Mouse (Mus musculus): Measurements from ENCODE around the gene Tmx1.

The Tmx1 gene

DNA sequence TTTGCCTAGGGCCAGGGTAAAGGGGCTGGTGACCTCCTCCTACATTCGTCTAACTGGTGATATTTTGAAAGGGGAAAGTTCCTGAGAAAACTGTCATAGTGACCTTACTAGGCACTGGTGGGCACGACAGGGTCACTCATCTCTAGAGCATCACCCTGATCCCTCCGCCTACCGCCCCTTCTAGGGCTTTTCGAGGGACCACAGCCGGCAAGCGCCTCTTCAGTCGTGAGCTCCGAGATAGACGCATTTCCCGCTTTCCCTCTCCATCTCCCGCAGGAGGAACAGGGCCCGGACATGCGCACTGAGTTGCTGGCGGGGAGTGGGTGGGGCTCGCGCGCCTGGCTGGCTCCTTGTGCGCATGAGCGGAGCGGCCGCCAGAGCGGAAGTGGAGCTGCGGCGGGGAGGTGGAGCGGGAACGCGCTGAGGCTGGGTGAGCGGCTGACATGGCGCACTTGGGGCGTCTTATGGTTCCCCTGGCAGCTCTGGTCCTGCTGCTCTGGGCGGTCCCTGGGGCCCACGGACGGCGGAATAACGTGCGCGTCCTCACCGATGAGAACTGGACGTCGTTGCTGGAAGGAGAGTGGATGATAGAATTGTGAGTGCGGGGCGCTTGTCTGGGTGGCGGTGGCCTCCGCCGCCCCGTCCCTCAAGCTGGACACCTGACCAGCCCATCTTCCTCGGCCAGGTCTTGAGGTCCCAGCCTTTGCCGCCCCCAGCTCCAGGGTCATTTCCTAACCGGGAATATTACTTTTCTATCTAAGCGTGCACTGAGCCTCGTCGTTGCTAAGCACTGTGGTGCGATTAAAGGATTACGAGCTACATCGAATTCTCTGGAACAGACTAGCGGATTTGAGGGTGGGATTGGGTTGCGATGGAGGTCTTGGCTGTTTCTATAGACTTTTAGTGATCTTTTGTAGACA is at the start of gene Tmx1:
Gene Tmx1, plus strand, starts transcription at position 370 of the 920 bp plus-strand sequence.
- DNase-seq (ENCODE audit: low read depth, low spot score) = peak; percentile 88

DNA sequence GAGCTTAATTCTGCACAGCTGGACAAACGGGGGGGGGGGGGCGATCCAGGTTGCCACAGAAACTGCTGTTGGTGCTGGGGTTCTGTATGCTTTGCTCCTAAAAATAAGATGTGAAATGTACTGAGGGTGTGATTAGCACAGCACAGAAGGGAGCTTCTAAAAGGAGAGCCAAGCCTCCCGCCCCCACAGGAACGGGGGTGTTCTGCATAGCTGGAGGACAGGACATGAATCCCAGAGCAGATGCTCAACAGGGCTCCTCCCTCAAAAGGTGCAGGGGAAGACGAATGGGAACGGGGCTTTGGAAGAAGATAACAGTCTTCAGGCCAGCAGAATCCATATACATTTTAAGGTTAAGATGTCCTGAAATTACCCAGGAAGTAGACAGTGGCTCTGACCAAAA is 48.6 kb upstream of the Tmx1 start:
- DNase-seq (ENCODE audit: low read depth, low spot score) = no peak

- no peak for DNase-seq (ENCODE audit: low read depth, low spot score)
These were observed 44.5 kb upstream of the Tmx1 start for GRCm38 (mm10) chr12:70408396-70408795.

DNA sequence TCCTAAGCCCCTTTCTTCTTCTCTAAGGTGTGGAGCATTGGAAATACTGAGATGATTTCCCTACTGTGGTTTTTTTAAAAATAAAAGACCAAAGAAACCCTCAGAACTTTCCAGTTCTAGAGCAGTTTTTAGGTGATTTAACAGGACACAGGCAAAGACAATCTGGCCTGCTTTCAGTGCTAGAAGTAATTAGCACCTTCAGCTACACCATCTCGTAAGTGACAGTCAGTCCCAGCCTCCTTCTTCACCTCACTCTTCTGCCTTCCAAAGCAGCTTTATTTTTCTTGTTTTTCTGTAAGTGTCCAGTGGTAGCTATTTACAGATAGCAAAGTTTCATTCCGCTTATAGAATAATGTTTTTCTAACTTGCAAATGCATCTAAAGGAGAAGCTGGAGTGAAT is 43.3 kb upstream of the Tmx1 start:
- no peak for DNase-seq (ENCODE audit: low read depth, low spot score)

DNA sequence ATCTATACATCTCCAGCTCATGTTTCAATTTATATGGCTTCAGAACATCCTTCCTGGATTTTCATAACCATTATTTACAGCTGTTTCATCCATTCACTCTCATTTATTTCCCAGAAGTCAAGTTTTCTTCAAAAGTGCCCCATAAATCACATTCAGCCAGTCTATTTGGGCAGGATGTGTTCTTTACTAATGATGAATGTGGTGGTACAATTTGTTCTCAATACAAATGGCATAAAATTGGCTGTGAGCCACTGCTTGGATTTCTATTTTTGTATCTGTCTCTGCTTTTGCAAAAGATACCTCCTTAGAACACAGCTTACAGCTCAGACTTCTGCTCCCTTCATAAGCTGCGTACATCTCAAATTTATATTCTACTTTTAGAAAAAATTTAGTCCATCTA is 32.7 kb upstream of the Tmx1 start:
- no peak for DNase-seq (ENCODE audit: low read depth, low spot score)

- DNase-seq (ENCODE audit: low read depth, low spot score) = no peak
These were observed 31.9 kb upstream of the Tmx1 start for GRCm38 (mm10) chr12:70421028-70421427.

GRCm38 (mm10) chr12:70422322-70423118 is 30.4 kb upstream of the Tmx1 start:
- no peak for DNase-seq (ENCODE audit: low read depth, low spot score)

- DNase-seq (ENCODE audit: low read depth, low spot score) = no peak
These were observed 25.0 kb upstream of the Tmx1 start for GRCm38 (mm10) chr12:70427885-70428284.

DNA sequence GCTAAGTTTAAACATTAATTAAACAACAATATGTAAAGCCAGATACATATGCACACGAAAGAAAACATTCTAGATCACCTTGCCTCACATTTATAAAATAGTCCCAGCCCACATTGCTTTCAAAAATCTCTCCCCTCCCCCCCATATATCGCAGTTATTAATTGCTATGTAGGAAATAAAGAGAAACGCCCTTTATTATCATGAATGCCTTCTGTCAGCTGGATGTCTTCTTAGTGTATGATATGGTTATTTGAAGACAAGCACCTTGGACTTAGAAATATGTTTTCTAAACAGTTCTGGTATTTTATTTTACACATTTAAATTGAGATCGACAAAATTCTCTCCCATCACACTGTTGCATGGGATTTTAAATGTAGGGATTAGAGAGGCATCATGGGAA is 23.3 kb upstream of the Tmx1 start:
- DNase-seq (ENCODE audit: low read depth, low spot score) = no peak

GRCm38 (mm10) chr12:70430307-70430950 is 22.5 kb upstream of the Tmx1 start:
- DNase-seq (ENCODE audit: low read depth, low spot score) = peak; percentile 38

DNA sequence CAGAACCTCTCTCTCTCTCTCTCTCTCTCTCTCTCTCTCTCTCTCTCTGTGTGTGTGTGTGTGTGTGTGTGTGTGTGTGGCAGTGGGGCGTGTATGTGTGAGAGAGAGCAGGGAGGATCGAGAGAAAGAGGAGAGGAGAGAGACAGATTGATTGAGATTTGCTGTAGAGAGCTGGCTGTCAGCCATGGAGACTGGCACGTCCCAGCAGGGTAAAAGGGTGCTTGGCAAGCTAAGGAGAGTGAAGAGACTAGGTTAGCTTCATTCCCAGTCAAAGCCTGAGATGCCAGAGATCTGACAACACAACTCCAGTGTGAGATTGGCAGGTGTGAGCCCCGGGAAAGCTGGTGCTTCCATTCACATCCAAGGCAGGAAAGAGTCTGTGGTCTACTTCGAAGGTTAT is 21.5 kb upstream of the Tmx1 start:
- no peak for DNase-seq (ENCODE audit: low read depth, low spot score)

DNA sequence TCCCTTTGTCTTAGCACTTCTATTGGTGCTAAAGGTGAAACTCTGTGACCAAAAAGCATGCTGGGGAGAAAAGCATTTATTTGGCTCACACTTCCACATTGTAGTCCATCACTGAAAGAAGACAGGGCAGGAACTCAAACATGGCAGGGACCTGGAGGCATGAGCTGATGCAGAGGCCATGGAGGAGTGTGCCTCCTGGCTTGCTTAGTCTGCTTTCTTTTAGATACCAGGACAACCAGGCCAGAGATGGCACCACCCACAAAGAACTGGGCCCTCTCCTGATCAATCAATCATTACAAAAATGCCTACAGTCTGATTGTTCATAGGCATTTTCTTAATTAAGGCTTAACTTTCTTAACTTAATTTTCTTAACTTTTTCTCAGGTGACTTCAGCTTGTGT is 2.9 kb upstream of the Tmx1 start:
- DNase-seq (ENCODE audit: low read depth, low spot score) = no peak

- no peak for DNase-seq (ENCODE audit: low read depth, low spot score)
These were observed 1.4 kb upstream of the Tmx1 start for GRCm38 (mm10) chr12:70451533-70451932.

DNA sequence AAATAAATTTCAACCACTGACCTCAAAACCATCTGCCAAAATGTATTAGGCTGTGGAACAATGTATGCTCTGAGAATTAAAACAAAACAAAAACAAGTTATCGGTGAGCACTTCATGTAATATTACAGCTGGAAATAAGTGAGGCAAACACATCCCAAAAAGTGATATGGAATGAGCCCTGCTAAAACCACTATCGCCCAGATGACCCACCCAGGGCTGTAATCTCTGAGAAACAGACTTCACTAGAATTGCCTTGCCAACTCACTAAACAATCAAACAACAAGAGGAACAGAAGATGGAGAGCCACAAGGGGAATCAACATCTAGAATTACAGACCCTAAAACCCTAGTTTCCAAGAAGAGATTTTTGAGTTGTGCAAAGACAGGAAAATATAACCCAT is 752 bp upstream of the Tmx1 start:
- no peak for DNase-seq (ENCODE audit: low read depth, low spot score)

- no peak for DNase-seq (ENCODE audit: low read depth, low spot score)
These were observed 2.3 kb downstream of the Tmx1 start for GRCm38 (mm10) chr12:70455226-70455625.

DNA sequence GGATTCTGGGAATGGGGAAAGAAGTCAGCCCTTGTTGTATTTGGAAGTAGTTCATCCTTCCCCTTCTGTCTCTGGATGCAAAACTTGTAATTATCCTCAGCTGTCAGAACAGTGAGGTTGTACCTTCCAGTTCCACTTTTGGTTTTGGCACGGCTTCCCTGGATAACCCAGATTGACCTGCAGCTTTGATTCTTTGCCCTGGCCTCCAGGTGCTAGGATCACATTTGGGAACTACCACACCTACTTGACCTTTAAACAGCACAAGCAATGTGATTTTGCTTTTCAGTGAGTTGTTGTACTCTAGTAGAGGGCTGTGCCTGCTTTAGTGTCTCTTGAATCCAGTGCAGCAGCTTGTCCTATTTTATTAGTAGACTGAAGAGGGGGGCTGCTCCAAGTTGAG is 6.7 kb downstream of the Tmx1 start:
- DNase-seq (ENCODE audit: low read depth, low spot score) = no peak

DNA sequence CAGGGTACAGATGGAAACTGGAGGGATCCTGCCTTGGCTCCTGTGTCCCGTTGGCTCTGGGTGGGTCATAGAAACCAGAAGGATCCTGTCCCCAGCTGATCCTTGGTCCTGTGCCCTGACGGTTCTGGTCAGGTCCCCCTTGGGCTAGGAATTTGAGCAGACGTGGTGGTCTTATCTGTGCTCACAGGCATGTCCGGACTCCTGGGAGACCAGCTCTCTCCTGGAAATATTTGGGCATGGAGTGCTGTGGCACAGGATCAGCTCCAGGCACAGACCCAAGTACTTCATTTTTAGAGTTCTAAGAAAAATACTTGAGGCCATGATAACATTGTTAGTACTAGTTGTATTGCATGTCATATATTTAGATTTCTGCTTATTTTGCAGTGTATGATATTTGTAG is 11.1 kb downstream of the Tmx1 start:
- no peak for DNase-seq (ENCODE audit: low read depth, low spot score)

GRCm38 (mm10) chr12:70475336-70475735 is 22.4 kb downstream of the Tmx1 start:
- DNase-seq (ENCODE audit: low read depth, low spot score) = no peak

- DNase-seq (ENCODE audit: low read depth, low spot score) = no peak
These were observed 24.1 kb downstream of the Tmx1 start for GRCm38 (mm10) chr12:70476884-70477576.

GRCm38 (mm10) chr12:70477593-70478287 is 24.8 kb downstream of the Tmx1 start:
- DNase-seq (ENCODE audit: low read depth, low spot score) = peak; percentile 59

GRCm38 (mm10) chr12:70485956-70486355 is 33.1 kb downstream of the Tmx1 start:
- no peak for DNase-seq (ENCODE audit: low read depth, low spot score)

All from retina, adult 2 months (tissue).